Mouse (Mus musculus): ENCODE results near the gene Duoxa2. TPM values are rescaled to one million over a fixed set of nuclear protein-coding genes. Genes with fewer than 3 reads are reported as not detected.
A peak's percentile ranks its signal among the peaks of the same experiment; 100 is the strongest.

Gene Duoxa2
- polyA plus RNA-seq, 1 experiment from 2014 or later, result not detected

GRCm38 (mm10) chr2:122299911-122300655 is 1.4 kb downstream of the Duoxa2 start:
- 7% methylated on average over 14 of the region's 14 CpGs for WGBS
- no peak for ATAC-seq (ENCODE audit: low FRiP score)
- Histone ChIP-seq H3K36me3 (no peaks in the 10 kb centered on the region), H3K4me3 (no peak overlapping the region), H3K9ac (no peak overlapping the region), H3K4me2 (replicated peaks) (no peak overlapping the region), H3K9me3 (replicated peaks) (no peaks in the 10 kb centered on the region), H3K4me1 (peaks cover 37% of the 10 kb centered on the region), H3K27ac (no peak overlapping the region), H3K27me3 (peaks cover 96% of the 10 kb centered on the region)

DNA sequence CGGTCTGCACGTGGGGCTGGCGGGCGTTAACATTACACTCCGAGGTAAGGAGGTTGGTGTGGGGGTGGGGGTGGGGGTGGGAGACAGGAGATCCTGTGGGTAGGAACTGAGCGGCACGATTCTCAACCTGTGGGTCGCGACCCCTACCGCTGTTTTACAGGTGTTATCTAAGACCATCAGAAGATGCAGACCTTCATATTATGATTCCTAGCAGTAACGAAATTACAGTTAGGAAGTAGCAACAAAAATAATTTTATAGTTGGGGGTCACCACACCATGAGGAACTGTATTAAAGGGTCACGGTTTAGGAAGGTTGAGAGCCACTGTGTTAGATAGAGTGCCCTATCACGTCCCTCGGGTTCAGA is 1.9 kb downstream of the Duoxa2 start:
- 0 out of 2 replicates have a peak, but pooled peaks have one; percentile 1 for ATAC-seq (ENCODE audit: low FRiP score)
- Histone ChIP-seq H3K9me3 (replicated peaks) (no peaks in the 10 kb centered on the region), H3K4me3 (peak overlapping the region; percentile 42), H3K27me3 (peaks cover 96% of the 10 kb centered on the region), H3K36me3 (no peaks in the 10 kb centered on the region), H3K9ac (no peak overlapping the region), H3K4me1 (peaks cover 37% of the 10 kb centered on the region), H3K4me2 (replicated peaks) (no peak overlapping the region), H3K27ac (no peak overlapping the region)
- 4% methylated on average over 14 of the region's 14 CpGs for WGBS

DNA sequence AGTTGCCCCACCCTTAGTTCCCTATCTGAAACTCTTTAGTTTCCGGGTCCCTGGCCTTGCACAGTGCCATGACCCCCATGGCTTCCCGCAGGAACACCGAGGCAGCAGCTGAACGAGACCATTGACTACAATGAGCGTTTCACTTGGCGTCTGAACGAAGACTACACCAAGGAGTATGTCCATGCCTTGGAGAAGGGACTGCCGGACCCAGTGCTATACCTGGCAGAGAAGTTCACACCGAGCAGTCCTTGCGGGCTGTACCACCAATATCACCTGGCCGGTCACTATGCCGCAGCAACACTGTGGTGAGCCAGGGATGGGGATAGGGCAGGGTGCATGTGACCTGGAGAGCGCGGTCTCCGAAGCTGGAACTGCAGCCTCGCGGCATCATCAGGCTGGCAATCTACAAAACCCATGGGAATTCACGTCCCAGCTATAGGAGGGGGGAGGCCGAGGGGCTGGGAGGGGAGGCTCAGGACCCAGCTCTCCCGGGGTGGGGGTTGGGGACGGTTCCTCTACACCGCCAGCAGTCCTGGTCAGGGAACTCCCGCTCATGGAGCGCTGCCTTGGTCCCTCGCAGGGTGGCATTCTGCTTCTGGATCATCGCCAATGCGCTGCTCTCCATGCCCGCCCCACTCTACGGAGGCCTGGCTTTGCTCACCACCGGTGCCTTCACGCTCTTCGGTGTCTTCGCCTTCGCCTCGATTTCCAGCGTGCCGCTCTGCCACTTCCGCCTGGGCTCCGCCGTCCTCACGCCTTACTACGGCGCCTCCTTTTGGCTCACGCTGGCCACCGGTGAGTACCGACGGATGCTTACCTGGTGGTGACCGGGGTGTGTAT is 2.6 kb downstream of the Duoxa2 start:
- Histone ChIP-seq H3K27me3 (peaks cover 96% of the 10 kb centered on the region), H3K4me3 (peak overlapping the region; percentile 42), H3K4me1 (peaks cover 37% of the 10 kb centered on the region), H3K9ac (peak overlapping the region; percentile 53), H3K9me3 (replicated peaks) (no peaks in the 10 kb centered on the region), H3K36me3 (no peaks in the 10 kb centered on the region), H3K4me2 (replicated peaks) (peak overlapping the region; percentile 77), H3K27ac (no peak overlapping the region)
- ATAC-seq (ENCODE audit: low FRiP score), result peak; percentile 50
- under 1% methylated on average over 48 of the region's 48 CpGs for WGBS

DNA sequence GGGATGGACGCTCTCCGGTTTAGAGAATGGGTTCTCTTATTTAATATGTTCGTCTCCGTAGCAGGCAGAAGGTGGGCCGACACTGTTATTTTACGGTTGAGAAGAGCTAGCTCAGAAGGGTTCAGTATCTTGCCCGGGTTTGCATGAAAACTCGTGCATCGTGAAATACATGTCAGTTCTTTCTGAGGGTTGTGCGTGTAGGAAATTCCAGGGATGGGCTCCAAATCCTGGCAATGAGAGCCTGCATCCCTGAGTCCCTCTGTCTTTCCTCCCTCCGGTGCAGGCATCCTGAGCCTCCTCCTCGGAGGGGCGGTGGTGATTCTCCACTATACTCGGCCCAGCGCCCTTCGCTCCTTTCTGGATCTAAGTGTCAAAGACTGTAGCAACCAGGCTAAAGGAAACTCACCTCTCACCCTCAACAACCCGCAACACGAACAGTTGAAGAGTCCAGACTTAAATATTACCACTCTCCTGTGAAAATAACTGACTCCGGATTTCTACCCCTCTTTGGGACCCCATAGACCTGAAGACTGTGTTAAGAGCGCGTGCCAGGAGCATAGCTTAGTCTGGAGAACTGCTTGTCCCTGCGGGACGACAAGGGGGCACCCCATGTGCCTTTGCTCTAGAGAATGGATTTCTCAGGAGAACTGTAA is 3.3 kb downstream of the Duoxa2 start:
- Histone ChIP-seq H3K36me3 (no peaks in the 10 kb centered on the region), H3K4me3 (peak overlapping the region; percentile 42), H3K27me3 (peaks cover 97% of the 10 kb centered on the region), H3K4me1 (peaks cover 34% of the 10 kb centered on the region), H3K4me2 (replicated peaks) (peak overlapping the region; percentile 77), H3K9me3 (replicated peaks) (no peaks in the 10 kb centered on the region), H3K27ac (no peak overlapping the region), H3K9ac (peak overlapping the region; percentile 53; the same call in 1 of the 2 replicates)
- 6% methylated on average over 23 of the region's 23 CpGs for WGBS
- ATAC-seq (ENCODE audit: low FRiP score), result no peak

DNA sequence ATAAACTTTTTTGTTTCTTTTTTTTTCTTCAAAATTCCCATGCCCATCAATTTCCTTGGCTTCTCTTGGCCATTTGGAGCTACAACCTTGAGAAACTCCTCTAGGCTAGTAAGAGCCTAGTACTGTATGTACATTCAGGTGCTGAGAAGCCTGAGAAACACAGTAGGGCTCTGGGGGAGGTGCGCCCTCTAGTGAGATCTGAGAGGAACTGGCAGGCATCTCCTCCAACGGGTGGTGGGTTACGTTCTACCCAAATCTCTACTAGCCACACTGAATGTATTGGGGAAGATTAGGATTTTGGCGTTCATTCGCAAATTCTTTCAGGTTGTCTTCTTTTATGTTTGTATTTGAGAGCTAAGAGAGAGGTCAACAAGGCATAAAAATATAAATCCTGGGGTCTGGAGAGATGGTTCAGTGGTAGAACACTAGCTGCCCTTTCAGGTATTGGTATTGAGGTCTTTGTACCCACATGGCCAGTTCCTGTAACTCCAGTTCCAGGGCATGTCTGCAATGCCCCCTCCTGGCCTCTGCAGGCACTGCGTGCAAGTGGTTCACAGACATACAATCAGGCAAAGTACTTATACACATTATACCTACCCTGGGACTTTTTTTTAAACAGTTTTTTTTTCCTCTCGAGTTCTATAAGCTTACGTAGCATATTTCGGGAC is 4.0 kb downstream of the Duoxa2 start:
- no peak overlapping the region for H3K4me3 ChIP-seq
- H3K4me2 ChIP-seq (replicated peaks), result no peak overlapping the region
- H3K9me3 ChIP-seq (replicated peaks), result no peaks in the 10 kb centered on the region
- H3K36me3 ChIP-seq, result no peaks in the 10 kb centered on the region
- H3K27ac ChIP-seq, result no peak overlapping the region
- H3K9ac ChIP-seq, result no peak overlapping the region
- 0 out of 2 replicates have a peak, but pooled peaks have one; percentile 38 for ATAC-seq (ENCODE audit: low FRiP score)
- peaks cover 28% of the 10 kb centered on the region for H3K4me1 ChIP-seq
- H3K27me3 ChIP-seq, result peaks cover 96% of the 10 kb centered on the region
- 12% methylated on average over 9 of the region's 9 CpGs for WGBS

GRCm38 (mm10) chr2:122304544-122304943 is 5.8 kb downstream of the Duoxa2 start:
- Histone ChIP-seq H3K4me3 (no peak overlapping the region), H3K9me3 (replicated peaks) (no peaks in the 10 kb centered on the region), H3K36me3 (no peaks in the 10 kb centered on the region), H3K4me2 (replicated peaks) (no peak overlapping the region), H3K27ac (no peak overlapping the region), H3K27me3 (peaks cover 92% of the 10 kb centered on the region), H3K4me1 (peaks cover 15% of the 10 kb centered on the region), H3K9ac (no peak overlapping the region)
- ATAC-seq (ENCODE audit: low FRiP score), result no peak
- 91% methylated on average over 6 of the region's 6 CpGs for WGBS

- H3K36me3 ChIP-seq, result no peaks in the 10 kb centered on the region
- H3K9ac ChIP-seq, result no peak overlapping the region
- no peak overlapping the region for H3K4me2 ChIP-seq (replicated peaks)
- no peak overlapping the region for H3K27ac ChIP-seq
- H3K27me3 ChIP-seq, result peaks cover 84% of the 10 kb centered on the region
- no peaks in the 10 kb centered on the region for H3K9me3 ChIP-seq (replicated peaks)
- H3K4me3 ChIP-seq, result no peak overlapping the region
- peaks cover 15% of the 10 kb centered on the region for H3K4me1 ChIP-seq
- no peak for ATAC-seq (ENCODE audit: low FRiP score)
- 84% methylated on average over 16 of the region's 16 CpGs for WGBS
Measured at GRCm38 (mm10) chr2:122305097-122305892, 6.6 kb downstream of the Duoxa2 start.

- no peaks in the 10 kb centered on the region for H3K9me3 ChIP-seq (replicated peaks)
- no peak overlapping the region for H3K9ac ChIP-seq
- H3K4me2 ChIP-seq (replicated peaks), result no peak overlapping the region
- ATAC-seq (ENCODE audit: low FRiP score), result no peak
- H3K4me1 ChIP-seq, result peaks cover 12% of the 10 kb centered on the region
- no peak overlapping the region for H3K4me3 ChIP-seq
- no peak overlapping the region for H3K27ac ChIP-seq
- H3K27me3 ChIP-seq, result peaks cover 75% of the 10 kb centered on the region
- 74% methylated on average over 4 of the region's 4 CpGs for WGBS
- H3K36me3 ChIP-seq, result no peaks in the 10 kb centered on the region
Measured at GRCm38 (mm10) chr2:122306184-122306583, 7.5 kb downstream of the Duoxa2 start.

- no peak for ATAC-seq (ENCODE audit: low FRiP score)
- Histone ChIP-seq H3K4me2 (replicated peaks) (no peak overlapping the region), H3K9ac (no peak overlapping the region), H3K4me1 (peaks cover 10% of the 10 kb centered on the region), H3K4me3 (no peak overlapping the region), H3K27me3 (peaks cover 73% of the 10 kb centered on the region), H3K36me3 (no peaks in the 10 kb centered on the region), H3K9me3 (replicated peaks) (no peaks in the 10 kb centered on the region), H3K27ac (no peak overlapping the region)
- 37% methylated on average over 3 of the region's 3 CpGs for WGBS
Measured at GRCm38 (mm10) chr2:122309647-122310046, 10.9 kb downstream of the Duoxa2 start.

DNA sequence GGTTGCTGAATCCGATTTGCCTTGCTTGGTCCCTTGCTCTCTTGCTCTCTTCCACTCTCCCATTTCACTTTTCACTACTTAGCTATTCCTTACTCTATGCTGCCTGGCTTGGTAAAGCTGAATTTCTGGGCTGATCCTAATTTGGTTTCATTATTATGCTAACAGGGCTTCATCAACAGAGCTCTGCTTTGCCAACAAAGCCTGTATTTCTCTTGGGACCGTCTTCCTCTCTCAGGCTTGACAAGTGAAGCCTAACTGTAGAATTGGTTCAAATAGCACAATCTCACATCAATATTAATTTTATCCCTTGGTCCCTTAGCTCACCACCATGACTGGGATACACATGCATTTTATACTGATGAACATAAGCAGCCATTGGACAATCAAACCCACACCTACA is 12.9 kb downstream of the Duoxa2 start:
- ATAC-seq (ENCODE audit: low FRiP score), result peak; percentile 49; the same call in 1 of the 2 replicates
- peaks cover 63% of the 10 kb centered on the region for H3K27me3 ChIP-seq

DNA sequence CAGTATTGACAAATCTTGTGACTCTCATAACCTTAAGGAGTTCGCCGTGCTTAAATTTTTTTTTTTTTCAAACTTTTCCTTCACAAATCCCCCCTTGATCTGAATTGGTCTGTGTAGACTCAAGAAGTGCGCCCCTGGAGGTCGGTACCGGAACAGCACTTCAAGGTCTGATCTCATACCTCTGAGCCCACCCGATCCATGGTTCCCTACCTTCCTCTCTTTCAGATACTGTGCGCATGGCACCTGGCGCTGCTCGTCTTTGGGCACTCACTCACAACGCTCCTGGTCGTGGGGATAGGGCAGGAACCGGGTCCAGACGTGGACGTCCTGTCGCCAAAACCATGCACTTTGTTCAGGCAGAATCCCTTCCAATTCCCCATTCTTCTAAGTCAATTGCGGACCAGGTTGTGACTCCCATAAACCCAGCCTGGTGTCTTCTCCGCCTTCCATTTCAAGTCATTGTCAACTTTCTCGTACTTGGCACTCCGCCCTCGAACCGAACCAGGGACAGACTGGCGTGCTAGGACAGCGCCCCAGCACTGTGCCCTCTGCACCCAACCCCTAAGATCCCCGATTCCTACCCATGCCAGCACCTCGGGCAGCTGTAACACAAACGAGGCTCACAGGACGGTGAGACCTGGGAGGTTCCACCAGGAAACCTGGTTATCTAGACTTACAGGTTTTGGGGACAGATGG is 14.2 kb downstream of the Duoxa2 start:
- Histone ChIP-seq H3K4me2 (replicated peaks) (peak overlapping the region; percentile 43), H3K36me3 (no peaks in the 10 kb centered on the region), H3K27ac (no peak overlapping the region), H3K9ac (no peak overlapping the region), H3K9me3 (replicated peaks) (no peaks in the 10 kb centered on the region), H3K4me1 (peaks cover 10% of the 10 kb centered on the region), H3K4me3 (peak overlapping the region; percentile 22; the same call in 1 of the 2 replicates), H3K27me3 (peaks cover 56% of the 10 kb centered on the region)
- peak; percentile 9; the same call in 1 of the 2 replicates for ATAC-seq (ENCODE audit: low FRiP score)
- 4% methylated on average over 27 of the region's 27 CpGs for whole genome bisulfite sequencing

More for the DNA sequence above, 12.9 kb downstream of the Duoxa2 start:
- Histone ChIP-seq H3K9ac (no peak overlapping the region), H3K4me1 (peaks cover 10% of the 10 kb centered on the region), H3K4me2 (replicated peaks) (no peak overlapping the region), H3K36me3 (no peaks in the 10 kb centered on the region), H3K4me3 (no peak overlapping the region), H3K27ac (no peak overlapping the region), H3K9me3 (replicated peaks) (no peaks in the 10 kb centered on the region)
- 48% methylated on average over 2 of the region's 2 CpGs for WGBS

Measured in hindbrain, embryonic 12.5 days (tissue).